Mouse (Mus musculus) brown adipose tissue, adult 24 weeks (tissue): ENCODE results near the gene Ano3. TPM values are rescaled to one million over a fixed set of nuclear protein-coding genes. Genes with fewer than 3 reads are reported as not detected.

ENCODE experiments used
- H3K27ac ChIP-seq: fragments of 200-500 bp; replicated peaks from 2 replicates; pipeline ENCODE4 v1.5.1; 2012; ENCODE audit warnings: low read depth, mild to moderate bottlenecking, low read length
- H3K4me1 ChIP-seq: fragments of 200-500 bp; 2 replicates; pipeline ENCODE4 v1.6.1; 2012; ENCODE audit warnings: low read length, mixed read lengths; ENCODE audit not compliant: control insufficient read depth, insufficient read depth, insufficient read length
- H3K4me3 ChIP-seq: fragments of 200-500 bp; 2 replicates; pipeline ENCODE4 v1.5.1; 2012; ENCODE audit warnings: low read depth, mild to moderate bottlenecking, low read length, moderate library complexity; ENCODE audit not compliant: insufficient read depth
- polyA plus RNA-seq: library from polyadenylated mRNA; stranded (reverse); fragments of >200 nt; gene quantifications from 2 replicates; pipeline ENCODE4 v1.2.4, GENCODE M21; 2012; ENCODE audit not compliant: missing spikeins, insufficient read depth, insufficient read length

The Ano3 gene
- polyA plus RNA-seq, 1 experiment: not detected

GRCm38 (mm10) chr2:110896477-110897270 is 54.0 kb downstream of the Ano3 start:
- H3K4me3 ChIP-seq: no peak overlapping the region
- H3K27ac ChIP-seq: no peak overlapping the region
- no peaks in the 10 kb centered on the region for H3K4me1 ChIP-seq

- no peak overlapping the region for H3K27ac ChIP-seq
- H3K4me1 ChIP-seq: no peaks in the 10 kb centered on the region
- H3K4me3 ChIP-seq: no peak overlapping the region
Observed at GRCm38 (mm10) chr2:110871650-110872049, 79.1 kb downstream of the Ano3 start.

- Histone ChIP-seq H3K4me1 (no peaks in the 10 kb centered on the region), H3K4me3 (no peak overlapping the region), H3K27ac (no peak overlapping the region)
Observed at GRCm38 (mm10) chr2:110865584-110865983, 85.1 kb downstream of the Ano3 start.

GRCm38 (mm10) chr2:110863376-110863775 is 87.3 kb downstream of the Ano3 start:
- no peaks in the 10 kb centered on the region for H3K4me1 ChIP-seq
- H3K27ac ChIP-seq: no peak overlapping the region
- H3K4me3 ChIP-seq: no peak overlapping the region

GRCm38 (mm10) chr2:110839559-110840243 is 111.0 kb downstream of the Ano3 start:
- H3K4me1 ChIP-seq: no peaks in the 10 kb centered on the region
- H3K4me3 ChIP-seq: no peak overlapping the region
- H3K27ac ChIP-seq: no peak overlapping the region

- Histone ChIP-seq H3K4me1 (no peaks in the 10 kb centered on the region), H3K27ac (no peak overlapping the region), H3K4me3 (no peak overlapping the region)
Observed at GRCm38 (mm10) chr2:110816189-110816588, 134.5 kb downstream of the Ano3 start.

- no peaks in the 10 kb centered on the region for H3K4me1 ChIP-seq
- H3K4me3 ChIP-seq: no peak overlapping the region
- H3K27ac ChIP-seq: no peak overlapping the region
Observed at GRCm38 (mm10) chr2:110814964-110815363, 135.8 kb downstream of the Ano3 start.

GRCm38 (mm10) chr2:110806302-110807093 is 144.2 kb downstream of the Ano3 start:
- Histone ChIP-seq H3K4me1 (no peaks in the 10 kb centered on the region), H3K4me3 (no peak overlapping the region), H3K27ac (no peak overlapping the region)

- Histone ChIP-seq H3K27ac (no peak overlapping the region), H3K4me3 (no peak overlapping the region), H3K4me1 (no peaks in the 10 kb centered on the region)
Observed at GRCm38 (mm10) chr2:110795928-110796327, 154.8 kb downstream of the Ano3 start.

- Histone ChIP-seq H3K27ac (no peak overlapping the region), H3K4me3 (no peak overlapping the region), H3K4me1 (no peaks in the 10 kb centered on the region)
Observed at GRCm38 (mm10) chr2:110795433-110795832, 155.3 kb downstream of the Ano3 start.

- no peak overlapping the region for H3K4me3 ChIP-seq
- no peak overlapping the region for H3K27ac ChIP-seq
- no peaks in the 10 kb centered on the region for H3K4me1 ChIP-seq
Observed at GRCm38 (mm10) chr2:110787396-110787795, 163.3 kb downstream of the Ano3 start.

GRCm38 (mm10) chr2:110759434-110759833 is 191.3 kb downstream of the Ano3 start:
- Histone ChIP-seq H3K27ac (no peak overlapping the region), H3K4me3 (no peak overlapping the region), H3K4me1 (no peaks in the 10 kb centered on the region)

GRCm38 (mm10) chr2:110757556-110757955 is 193.2 kb downstream of the Ano3 start:
- no peak overlapping the region for H3K4me3 ChIP-seq
- H3K27ac ChIP-seq: no peak overlapping the region
- H3K4me1 ChIP-seq: no peaks in the 10 kb centered on the region

GRCm38 (mm10) chr2:110740493-110740892 is 210.2 kb downstream of the Ano3 start:
- no peaks in the 10 kb centered on the region for H3K4me1 ChIP-seq
- no peak overlapping the region for H3K27ac ChIP-seq
- H3K4me3 ChIP-seq: no peak overlapping the region

- no peak overlapping the region for H3K4me3 ChIP-seq
- no peaks in the 10 kb centered on the region for H3K4me1 ChIP-seq
- no peak overlapping the region for H3K27ac ChIP-seq
Observed at GRCm38 (mm10) chr2:110739781-110740180, 210.9 kb downstream of the Ano3 start.
